In genomic region chr14:116943751-116944150, GRCm38 (mm10) we compare ENCODE assay signal across 10 mouse cellular contexts. TPM values are rescaled to one million over a fixed set of nuclear protein-coding genes. Genes with fewer than 3 reads are reported as not detected.
"Had no signal": no experiment of that assay in that cellular context is flagged by ENCODE, and none has a peak within 500 bp of the region (broad histone marks: within the 10 kb centered on the region; RNA-seq: fewer than 3 reads in every experiment).

No protein-coding gene starts in this region.

- DNase-seq: kidney, postnatal 10 days; layer of hippocampus, adult 9-11 months; liver, embryonic 13.5 days; lung, adult 2 months; lung, postnatal 14 days; lung, postnatal 4 days; midbrain, embryonic 14.5 days; thymus, adult 2 months; thymus, postnatal 14 days had no signal

RNA-seq across cellular contexts. Expression of gene Gpc6, which starts 18.6 kb away (rescaled TPM):
- total RNA-seq: megakaryocyte progenitor cell, adult 5-6 weeks had no signal
